Mouse (Mus musculus) stomach, embryonic 15.5 days (tissue): ENCODE results near the gene Rcor3. TPM values are rescaled to one million over a fixed set of nuclear protein-coding genes. Genes with fewer than 3 reads are reported as not detected.
A peak's percentile ranks its signal among the peaks of the same experiment; 100 is the strongest.

Experiments used
- ATAC-seq: fragments of 200-750 bp; cut with Nextera tagmentation; 2 replicates; pipeline ENCODE4 v1.8.0; 2017; ENCODE audit warnings: low read depth, moderate number of reproducible peaks, moderate TSS enrichment; ENCODE audit not compliant: insufficient read depth, low FRiP score
- H3K27ac ChIP-seq: fragments of 300-500 bp; sonication (generic); 2 replicates; pipeline ENCODE4 v1.5.1; 2015; ENCODE audit warnings: mild to moderate bottlenecking, inconsistent platforms
- H3K27me3 ChIP-seq: fragments of 300-500 bp; sonication (generic); replicated peaks from 2 replicates; pipeline ENCODE4 v1.6.1; 2015; ENCODE audit warnings: inconsistent platforms
- H3K36me3 ChIP-seq: fragments of 300-500 bp; sonication (generic); 2 replicates; pipeline ENCODE4 v1.6.1; 2015; ENCODE audit warnings: inconsistent platforms
- H3K4me1 ChIP-seq: fragments of 300-500 bp; sonication (generic); 2 replicates; pipeline ENCODE4 v1.6.1; 2015; ENCODE audit warnings: inconsistent platforms
- H3K4me2 ChIP-seq: fragments of 300-500 bp; sonication (generic); 2 replicates; pipeline ENCODE4 v1.6.1; 2015; ENCODE audit warnings: mild to moderate bottlenecking, inconsistent platforms
- H3K4me3 ChIP-seq: fragments of 300-500 bp; sonication (generic); replicated peaks from 2 replicates; pipeline ENCODE4 v1.5.1; 2015; ENCODE audit warnings: inconsistent platforms
- H3K9ac ChIP-seq: fragments of 300-500 bp; sonication (generic); 2 replicates; pipeline ENCODE4 v1.6.1; 2015; ENCODE audit warnings: inconsistent platforms
- H3K9me3 ChIP-seq: fragments of 300-500 bp; sonication (generic); 2 replicates; pipeline ENCODE4 v1.6.1; 2016; ENCODE audit warnings: inconsistent platforms
- WGBS: fragments of 180-500 bp; shearing (Covaris S2); methylation state at CpG from one replicate; pipeline ENCODE4 v1.1.7; 2015; 5-methylcytosine and 5-hydroxymethylcytosine counted together
- polyA plus RNA-seq: library from polyadenylated mRNA; unstranded; fragments of >200 nt; fragmentation: Nextera tagmentation; extraction: Ambion mirVana; gene quantifications from 2 replicates; pipeline ENCODE4 v1.2.1, GENCODE M21; 2015

Rcor3 gene
- polyA plus RNA-seq, 1 experiment from 2014 or later, result 24.8 TPM

DNA sequence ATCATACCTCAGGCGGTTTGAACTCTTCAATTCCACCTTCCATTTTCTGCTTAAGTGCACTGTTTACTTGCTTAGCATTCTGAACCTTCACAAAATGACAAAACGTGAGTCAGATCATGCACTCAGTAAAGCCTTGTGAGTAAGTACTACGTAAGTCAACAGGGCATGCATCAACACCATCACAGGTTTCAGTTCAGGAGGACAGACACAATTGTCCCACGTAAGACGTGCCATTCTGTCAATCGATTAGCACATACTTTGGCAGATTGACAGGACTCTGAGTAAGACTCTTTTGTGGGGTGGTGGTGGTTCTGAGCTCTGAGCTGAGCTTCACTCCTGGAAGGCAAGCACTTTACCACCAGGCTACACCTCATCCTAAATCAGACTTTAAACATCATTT is 21.6 kb downstream of the Rcor3 start:
- Histone ChIP-seq H3K9ac (no peak overlapping the region), H3K4me1 (no peaks in the 10 kb centered on the region), H3K27me3 (no peaks in the 10 kb centered on the region), H3K36me3 (peaks cover 54% of the 10 kb centered on the region), H3K9me3 (no peaks in the 10 kb centered on the region), H3K4me3 (no peak overlapping the region), H3K27ac (no peak overlapping the region), H3K4me2 (no peak overlapping the region)
- ATAC-seq, result no peak
- WGBS, result 88% methylated on average over 6 of the region's 6 CpGs

DNA sequence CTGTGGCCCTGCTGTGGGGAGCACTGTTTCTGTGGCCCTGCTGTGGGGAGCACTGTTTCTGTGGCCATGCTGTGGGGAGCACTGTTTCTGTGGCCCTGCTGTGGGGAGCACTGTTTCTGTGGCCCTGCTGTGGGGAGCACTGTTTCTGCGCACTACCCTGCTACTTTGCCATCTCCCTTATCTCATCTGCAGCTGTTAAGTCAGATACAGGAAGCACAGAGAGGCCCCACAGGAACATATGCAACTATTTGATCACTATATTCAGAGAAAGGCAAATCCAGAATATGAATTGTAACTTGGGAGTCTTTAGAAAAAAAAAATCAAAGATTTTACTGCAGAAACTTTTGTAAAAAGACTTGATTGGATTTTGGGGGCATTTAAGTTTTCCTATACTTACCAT is 22.5 kb downstream of the Rcor3 start:
- WGBS, result 87% methylated on average over 1 of the region's 1 CpGs
- no peak; the same call in 1 of the 2 replicates for ATAC-seq
- Histone ChIP-seq H3K4me1 (no peaks in the 10 kb centered on the region), H3K4me2 (no peak overlapping the region), H3K27me3 (no peaks in the 10 kb centered on the region), H3K9me3 (no peaks in the 10 kb centered on the region), H3K9ac (no peak overlapping the region), H3K4me3 (no peak overlapping the region), H3K27ac (no peak overlapping the region), H3K36me3 (peaks cover 51% of the 10 kb centered on the region)

DNA sequence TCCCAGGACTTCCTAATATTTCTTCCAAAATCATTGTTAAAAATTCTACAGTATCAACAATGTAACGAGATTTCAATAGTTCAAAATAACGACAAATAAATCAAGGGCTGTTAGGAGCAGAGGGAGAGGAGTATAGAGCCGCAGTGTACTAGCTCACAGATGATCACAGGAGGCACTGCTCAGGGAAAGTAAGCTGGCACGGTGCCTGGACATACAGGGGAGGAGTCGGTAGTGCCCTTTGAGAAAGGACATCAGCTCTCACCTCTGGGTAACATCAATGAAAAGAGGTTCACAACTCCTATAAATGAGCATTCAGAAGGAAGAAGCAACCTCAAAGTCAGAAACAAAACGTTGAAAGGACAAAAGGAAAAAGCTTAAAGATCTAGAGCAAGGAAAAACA is 28.7 kb downstream of the Rcor3 start:
- no peaks in the 10 kb centered on the region for H3K27me3 ChIP-seq
- 65% methylated on average over 6 of the region's 6 CpGs for WGBS
- H3K4me1 ChIP-seq, result no peaks in the 10 kb centered on the region
- no peak for ATAC-seq
- no peak overlapping the region for H3K4me3 ChIP-seq
- no peak overlapping the region for H3K4me2 ChIP-seq
- H3K27ac ChIP-seq, result no peak overlapping the region
- no peak overlapping the region for H3K9ac ChIP-seq
- peaks cover 31% of the 10 kb centered on the region for H3K36me3 ChIP-seq
- H3K9me3 ChIP-seq, result no peaks in the 10 kb centered on the region

DNA sequence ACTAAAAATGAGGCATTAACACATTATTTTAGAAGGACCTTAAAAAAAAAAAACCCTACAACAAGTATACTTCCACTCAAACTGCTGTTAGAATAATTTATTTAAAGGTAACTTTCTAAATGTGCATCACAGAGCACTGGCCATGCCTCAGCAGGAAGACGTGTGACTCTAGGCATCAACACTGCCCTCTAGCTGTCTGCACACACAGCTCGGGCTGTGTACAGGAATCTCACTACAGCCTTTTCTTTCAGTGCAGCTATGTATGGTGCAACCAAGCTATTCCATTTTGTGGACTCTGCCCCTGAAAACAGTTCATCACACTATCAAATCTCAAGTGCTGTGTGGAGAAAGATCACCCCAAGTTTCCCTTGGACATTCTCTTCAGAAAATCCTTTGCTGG is 30.5 kb downstream of the Rcor3 start:
- Histone ChIP-seq H3K36me3 (peaks cover 22% of the 10 kb centered on the region), H3K9ac (no peak overlapping the region), H3K4me1 (no peaks in the 10 kb centered on the region), H3K4me2 (no peak overlapping the region), H3K4me3 (no peak overlapping the region), H3K27ac (no peak overlapping the region), H3K27me3 (no peaks in the 10 kb centered on the region), H3K9me3 (no peaks in the 10 kb centered on the region)
- peak; percentile 31; the same call in 1 of the 2 replicates for ATAC-seq
- 10% methylated on average over 2 of the region's 2 CpGs for WGBS

DNA sequence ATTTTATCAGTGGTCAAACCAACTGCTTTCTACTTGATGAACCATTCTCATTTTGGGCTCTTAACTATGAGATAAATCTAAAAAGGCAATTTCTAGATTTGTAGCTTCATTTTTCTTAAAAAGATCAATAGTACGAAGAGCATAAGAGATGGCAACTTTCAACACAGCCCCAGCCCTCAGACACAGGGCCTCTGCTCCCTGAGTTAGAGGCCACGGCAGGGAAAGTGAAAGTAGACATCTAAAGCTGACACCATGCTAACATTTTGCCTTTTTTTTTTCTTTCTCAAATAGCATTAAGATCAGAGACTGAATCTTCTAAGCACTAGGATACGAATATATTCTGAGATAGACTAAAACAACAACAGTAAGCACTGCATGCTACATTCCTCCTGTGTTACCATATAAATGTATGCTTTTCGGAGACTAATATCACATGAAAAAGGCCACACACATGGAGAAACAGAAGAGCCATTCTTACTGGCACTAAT is 31.9 kb downstream of the Rcor3 start:
- Histone ChIP-seq H3K9ac (no peak overlapping the region), H3K9me3 (no peaks in the 10 kb centered on the region), H3K4me3 (no peak overlapping the region), H3K4me2 (no peak overlapping the region), H3K36me3 (peaks cover 16% of the 10 kb centered on the region; the same call in 1 of the 2 replicates), H3K27me3 (no peaks in the 10 kb centered on the region), H3K27ac (no peak overlapping the region), H3K4me1 (no peaks in the 10 kb centered on the region)
- no peak for ATAC-seq
- 84% methylated on average over 4 of the region's 4 CpGs for WGBS

DNA sequence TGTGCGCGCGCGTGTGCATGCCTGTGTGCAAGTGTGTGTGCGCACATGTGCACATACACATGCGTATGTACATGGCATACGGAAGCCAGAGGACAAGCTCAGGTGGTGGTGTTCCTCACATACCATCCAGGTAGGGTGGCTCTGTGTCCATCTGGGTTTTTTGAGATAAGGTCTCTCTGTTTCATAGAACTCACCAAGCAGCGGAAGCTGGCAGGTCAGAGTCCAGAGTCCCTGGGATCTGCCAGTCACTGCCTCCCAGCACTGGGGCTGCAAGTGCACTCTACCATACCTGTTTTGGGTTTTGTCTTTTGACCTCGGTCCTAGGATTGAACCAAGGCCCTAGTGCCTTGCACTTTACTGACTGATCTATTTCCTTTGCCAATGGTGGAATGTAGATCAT is 33.8 kb downstream of the Rcor3 start:
- no peak for ATAC-seq
- 96% methylated on average over 9 of the region's 9 CpGs for WGBS
- no peak overlapping the region for H3K27ac ChIP-seq

DNA sequence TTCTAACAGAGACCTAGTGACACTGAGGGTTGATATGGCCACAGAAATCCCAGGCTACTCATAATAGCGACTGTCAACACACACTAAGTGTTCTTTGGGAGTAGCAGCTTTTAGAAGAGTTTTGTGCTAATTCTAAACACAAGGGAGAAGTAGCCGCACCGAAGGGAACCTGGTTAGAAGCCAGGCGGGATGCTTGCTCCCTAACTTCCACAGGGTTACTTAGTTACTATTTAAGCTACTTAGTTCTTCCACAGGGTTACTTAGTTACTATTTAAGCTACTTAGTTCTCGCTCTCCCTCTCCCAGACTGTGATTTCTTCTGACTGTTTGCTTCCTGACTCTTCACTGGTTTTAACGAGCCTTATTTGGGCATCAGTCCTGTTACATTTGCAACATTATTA is 34.7 kb downstream of the Rcor3 start:
- ATAC-seq, result no peak
- 76% methylated on average over 6 of the region's 6 CpGs for WGBS
- H3K27ac ChIP-seq, result no peak overlapping the region
- H3K9me3 ChIP-seq, result no peaks in the 10 kb centered on the region
- no peak overlapping the region for H3K9ac ChIP-seq
- no peaks in the 10 kb centered on the region for H3K27me3 ChIP-seq
- H3K4me1 ChIP-seq, result no peaks in the 10 kb centered on the region
- H3K4me3 ChIP-seq, result no peak overlapping the region
- H3K4me2 ChIP-seq, result no peak overlapping the region
- H3K36me3 ChIP-seq, result 0 out of 2 replicates have a peak, but pooled peaks cover 5% of the 10 kb centered on the region

More for the DNA sequence above, 33.8 kb downstream of the Rcor3 start:
- 0 out of 2 replicates have a peak, but pooled peaks cover 5% of the 10 kb centered on the region for H3K36me3 ChIP-seq
- no peak overlapping the region for H3K4me2 ChIP-seq
- H3K9me3 ChIP-seq, result no peaks in the 10 kb centered on the region
- no peak overlapping the region for H3K9ac ChIP-seq
- H3K27me3 ChIP-seq, result no peaks in the 10 kb centered on the region
- H3K4me1 ChIP-seq, result no peaks in the 10 kb centered on the region
- H3K4me3 ChIP-seq, result no peak overlapping the region

DNA sequence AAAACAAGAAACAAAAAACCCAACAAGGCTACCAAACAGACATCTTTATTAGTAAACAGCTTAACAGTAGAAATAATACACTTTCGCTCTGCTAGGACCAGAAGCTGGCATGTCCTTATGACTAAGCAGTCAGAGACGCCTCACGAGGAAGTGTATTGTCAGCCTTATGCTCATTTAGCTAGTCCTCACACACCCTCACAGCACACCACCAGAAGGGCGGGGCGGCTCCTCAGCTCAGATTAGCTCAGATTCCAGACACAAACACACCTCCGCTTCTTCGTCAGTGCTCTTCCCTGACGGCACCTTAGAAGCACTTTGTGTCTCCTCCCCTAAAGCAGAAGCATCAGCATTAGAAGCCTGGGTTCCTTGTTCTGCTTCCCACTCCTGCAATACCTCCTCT is 36.5 kb downstream of the Rcor3 start:
- 0 out of 2 replicates have a peak, but pooled peaks cover 8% of the 10 kb centered on the region for H3K36me3 ChIP-seq
- H3K9me3 ChIP-seq, result no peaks in the 10 kb centered on the region
- no peak overlapping the region for H3K4me2 ChIP-seq
- ATAC-seq, result no peak
- H3K27ac ChIP-seq, result no peak overlapping the region
- H3K4me1 ChIP-seq, result no peaks in the 10 kb centered on the region
- H3K27me3 ChIP-seq, result no peaks in the 10 kb centered on the region
- no peak overlapping the region for H3K4me3 ChIP-seq
- no peak overlapping the region for H3K9ac ChIP-seq
- 74% methylated on average over 8 of the region's 8 CpGs for WGBS

DNA sequence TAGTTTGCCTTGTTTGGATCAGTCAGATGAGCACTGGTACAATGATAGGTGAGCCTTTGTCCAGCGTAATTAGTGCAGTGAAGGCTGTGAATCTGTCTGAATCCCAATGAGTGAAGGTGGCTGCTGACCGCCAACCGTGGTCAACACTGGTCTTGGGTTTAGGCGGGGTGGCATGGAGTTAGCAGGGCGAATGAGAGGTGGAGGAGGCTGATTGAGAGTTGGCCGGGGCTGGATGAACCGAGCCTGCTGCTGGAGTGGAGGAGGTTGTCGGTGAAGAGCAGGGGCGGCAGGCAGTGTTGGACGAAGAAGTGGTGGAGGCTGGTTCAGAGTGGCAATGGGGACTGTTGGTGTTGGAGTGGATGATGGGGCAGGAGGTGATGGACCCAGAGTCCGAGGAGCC is 37.1 kb downstream of the Rcor3 start:
- Histone ChIP-seq H3K27me3 (no peaks in the 10 kb centered on the region), H3K9me3 (no peaks in the 10 kb centered on the region), H3K4me1 (no peaks in the 10 kb centered on the region), H3K4me2 (no peak overlapping the region), H3K4me3 (no peak overlapping the region), H3K9ac (no peak overlapping the region), H3K27ac (no peak overlapping the region), H3K36me3 (0 out of 2 replicates have a peak, but pooled peaks cover 8% of the 10 kb centered on the region)
- 92% methylated on average over 11 of the region's 11 CpGs for WGBS
- ATAC-seq, result no peak

DNA sequence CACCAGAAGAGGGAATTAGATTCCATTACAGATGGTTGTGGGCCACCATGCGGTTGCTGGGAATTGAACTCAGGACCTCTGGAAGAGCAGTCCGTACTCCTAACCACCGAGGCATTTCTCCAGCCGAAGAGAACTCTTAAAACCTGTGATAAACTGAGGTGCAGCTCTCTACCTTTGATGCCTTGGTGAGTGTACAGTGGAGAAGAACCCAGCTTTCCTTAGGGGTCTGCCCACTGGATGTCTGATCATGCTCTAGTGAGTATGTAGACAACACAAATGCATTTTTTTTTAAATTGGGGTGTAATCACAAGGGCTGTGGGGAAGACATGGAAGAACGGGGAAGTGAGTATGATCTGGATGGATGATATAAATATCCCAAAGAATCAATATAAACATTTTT is 42.2 kb downstream of the Rcor3 start:
- H3K4me2 ChIP-seq, result no peak overlapping the region
- WGBS, result 84% methylated on average over 5 of the region's 5 CpGs
- H3K9me3 ChIP-seq, result no peaks in the 10 kb centered on the region
- H3K27ac ChIP-seq, result no peak overlapping the region
- no peak overlapping the region for H3K9ac ChIP-seq
- 0 out of 2 replicates have a peak, but pooled peaks cover 5% of the 10 kb centered on the region for H3K36me3 ChIP-seq
- H3K27me3 ChIP-seq, result no peaks in the 10 kb centered on the region
- 0 out of 2 replicates have a peak, but pooled peaks cover 3% of the 10 kb centered on the region for H3K4me1 ChIP-seq
- no peak for ATAC-seq
- H3K4me3 ChIP-seq, result no peak overlapping the region

DNA sequence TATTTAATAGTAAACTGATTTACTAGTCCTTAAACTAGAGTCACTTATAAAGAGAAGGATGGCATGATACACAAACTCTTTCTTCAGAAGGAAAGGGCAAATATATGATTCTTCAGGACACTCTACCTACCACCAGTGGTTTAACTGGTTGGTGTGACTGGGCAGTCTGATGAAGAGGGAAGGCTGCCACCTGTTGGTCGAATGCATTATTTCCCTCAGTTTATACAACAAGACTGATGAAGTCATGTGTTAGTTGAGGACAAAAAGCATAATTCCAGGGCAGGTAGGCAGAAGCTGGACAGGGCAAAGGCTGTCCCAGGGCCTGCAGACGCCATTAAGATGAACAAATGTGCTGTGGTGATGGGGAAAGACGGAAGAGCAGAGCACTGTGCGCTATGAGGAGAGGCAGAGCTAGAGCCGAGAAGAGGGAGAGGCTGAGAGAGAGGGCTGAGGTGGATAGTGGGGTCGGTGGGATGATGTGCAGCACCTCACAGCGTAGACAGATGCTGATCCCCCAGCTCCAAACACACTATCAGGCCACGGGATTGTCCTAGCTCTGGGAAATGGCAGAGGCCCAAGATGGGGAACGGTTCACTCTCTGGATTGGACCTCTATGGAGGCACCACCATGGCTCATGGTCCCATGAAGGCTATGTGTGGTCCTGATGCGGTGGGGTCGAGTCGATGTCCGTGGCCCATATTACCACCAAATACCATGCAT is 43.3 kb downstream of the Rcor3 start:
- 60% methylated on average over 13 of the region's 13 CpGs for WGBS

DNA sequence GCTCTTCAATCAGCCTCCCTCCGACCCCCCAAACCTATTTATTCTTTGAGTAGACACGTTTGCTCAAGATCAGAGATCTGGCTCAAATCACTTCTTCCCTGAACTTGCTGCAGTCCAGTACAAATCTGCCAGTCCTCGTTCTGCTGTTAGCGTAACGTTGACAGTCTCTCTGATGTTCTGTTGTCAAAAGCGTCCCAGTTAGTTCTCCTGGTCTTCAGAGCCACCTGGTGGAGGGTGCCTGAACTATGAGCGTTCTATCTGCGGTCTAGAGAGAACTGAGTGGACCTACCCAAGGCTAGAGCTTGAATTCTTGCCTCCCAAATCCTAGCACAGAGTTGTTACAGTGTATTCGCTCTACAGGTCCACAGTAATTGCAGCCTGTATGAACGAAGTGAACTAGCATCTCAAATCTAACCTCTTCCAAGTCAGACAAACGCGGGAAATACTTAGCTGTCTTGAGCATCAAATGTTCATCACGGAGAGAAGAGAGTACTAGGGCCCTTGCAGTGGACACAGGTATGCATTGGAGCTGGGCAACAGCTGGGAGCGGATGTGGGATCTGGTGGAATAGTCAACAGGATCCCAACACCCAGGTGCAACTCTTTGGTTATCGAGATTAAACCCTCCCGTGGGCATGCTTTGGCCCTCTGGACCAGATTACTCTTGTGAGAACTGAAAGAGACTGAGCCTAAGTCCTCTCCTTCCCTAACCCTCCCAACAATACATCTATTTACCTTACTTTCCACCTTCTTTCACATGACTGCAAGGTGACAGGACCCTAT is 44.8 kb downstream of the Rcor3 start:
- Histone ChIP-seq H3K4me2 (peak overlapping the region; percentile 90), H3K9me3 (no peaks in the 10 kb centered on the region), H3K36me3 (0 out of 2 replicates have a peak, but pooled peaks cover 3% of the 10 kb centered on the region), H3K9ac (no peak overlapping the region), H3K27me3 (no peaks in the 10 kb centered on the region), H3K4me1 (0 out of 2 replicates have a peak, but pooled peaks cover 5% of the 10 kb centered on the region), H3K4me3 (peak overlapping the region; percentile 66), H3K27ac (0 out of 2 replicates have a peak overlapping the region, but pooled peaks have one; percentile 33)
- 30% methylated on average over 16 of the region's 16 CpGs for WGBS
- peak; percentile 74 for ATAC-seq

More for the DNA sequence above, 43.3 kb downstream of the Rcor3 start:
- Histone ChIP-seq H3K4me1 (0 out of 2 replicates have a peak, but pooled peaks cover 5% of the 10 kb centered on the region), H3K27ac (no peak overlapping the region), H3K36me3 (0 out of 2 replicates have a peak, but pooled peaks cover 3% of the 10 kb centered on the region), H3K9ac (no peak overlapping the region), H3K4me3 (no peak overlapping the region), H3K27me3 (no peaks in the 10 kb centered on the region), H3K4me2 (no peak overlapping the region), H3K9me3 (no peaks in the 10 kb centered on the region)
- no peak for ATAC-seq
